Mouse (Mus musculus) embryonic fibroblast, embryonic 13.5 days (primary cell): Measurements from ENCODE around the gene Cbln3. TPM values are rescaled to one million over a fixed set of nuclear protein-coding genes. Genes with fewer than 3 reads are reported as not detected.

Experiments
- H3K27ac ChIP-seq: 2 replicates; pipeline ENCODE4 v1.5.1; 2012; ENCODE audit warnings: low read length, control low read depth, inconsistent platforms; ENCODE audit not compliant: insufficient read depth
- H3K4me1 ChIP-seq: 2 replicates; pipeline ENCODE4 v1.6.1; 2011; ENCODE audit warnings: low read length; ENCODE audit not compliant: control insufficient read depth, insufficient read depth
- H3K4me3 ChIP-seq: 2 replicates; pipeline ENCODE4 v1.5.1; 2011; ENCODE audit warnings: mild to moderate bottlenecking, control low read depth, low read length; ENCODE audit not compliant: insufficient read depth
- CTCF ChIP-seq: IDR thresholded peaks from 2 replicates; pipeline ENCODE4 v1.5.1; 2011; ENCODE audit warnings: mild to moderate bottlenecking, control low read depth, low read length, moderate library complexity, borderline replicate concordance; ENCODE audit not compliant: insufficient read depth
- POLR2A ChIP-seq: IDR thresholded peaks from 2 replicates; pipeline ENCODE4 v1.6.1; 2011; ENCODE audit warnings: low read depth, mild to moderate bottlenecking, control low read depth, low read length, moderate library complexity
- polyA plus RNA-seq: library from polyadenylated mRNA; stranded (reverse); fragments of >200 nt; gene quantifications from 2 replicates; pipeline ENCODE4 v1.2.4, GENCODE M21; 2011; ENCODE audit warnings: low read depth; ENCODE audit not compliant: missing spikeins, insufficient read length

Cbln3 gene
- polyA plus RNA-seq, 1 experiment, result 0.35 TPM

DNA sequence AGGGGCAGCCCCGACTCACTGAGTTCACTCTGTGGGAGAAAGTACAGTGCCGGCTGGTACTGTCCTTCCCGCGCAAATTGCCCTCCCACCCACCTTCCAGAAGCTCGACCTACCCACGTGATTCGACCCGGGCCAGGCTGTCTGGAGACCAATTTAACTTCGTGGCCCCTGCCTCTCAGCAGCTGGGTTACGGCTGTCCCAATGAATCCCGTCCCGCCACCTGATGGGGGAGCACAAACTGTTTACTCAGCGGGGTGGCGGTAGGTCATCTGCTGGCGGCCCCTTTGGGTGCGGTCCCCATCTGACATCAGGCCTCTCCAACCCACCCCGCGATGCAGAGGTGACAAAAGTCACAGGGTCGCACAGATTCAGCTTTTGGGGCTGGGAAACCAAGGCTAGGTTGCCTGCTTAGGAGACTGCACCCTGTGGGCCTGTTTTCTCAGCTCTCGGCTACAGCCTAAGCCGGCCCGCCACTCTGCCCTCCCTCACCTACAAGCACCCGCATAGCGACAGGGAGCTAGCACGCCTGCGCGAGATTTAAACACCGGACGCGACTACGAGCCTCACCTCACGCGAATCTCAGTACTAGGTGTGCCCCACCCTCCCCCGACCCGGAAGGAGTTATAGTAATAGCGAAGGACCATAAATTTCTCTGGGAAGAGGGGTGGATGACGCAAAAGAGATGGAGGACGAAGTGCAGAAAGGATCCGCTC is 15.7 kb upstream of the Cbln3 start, which contains the start of gene Sdr39u1:
Sdr39u1 (minus strand) TSS at position 593 of the 713 bp plus-strand sequence.
- H3K4me3 ChIP-seq, result peak within 1 kb of the TSS; percentile 23
- H3K27ac ChIP-seq, result peak within 1 kb of the TSS; percentile 39
- H3K4me1 ChIP-seq, result no peaks in the 10 kb centered on the region
- TF ChIP-seq POLR2A (peak; percentile 75), CTCF (no peak)

DNA sequence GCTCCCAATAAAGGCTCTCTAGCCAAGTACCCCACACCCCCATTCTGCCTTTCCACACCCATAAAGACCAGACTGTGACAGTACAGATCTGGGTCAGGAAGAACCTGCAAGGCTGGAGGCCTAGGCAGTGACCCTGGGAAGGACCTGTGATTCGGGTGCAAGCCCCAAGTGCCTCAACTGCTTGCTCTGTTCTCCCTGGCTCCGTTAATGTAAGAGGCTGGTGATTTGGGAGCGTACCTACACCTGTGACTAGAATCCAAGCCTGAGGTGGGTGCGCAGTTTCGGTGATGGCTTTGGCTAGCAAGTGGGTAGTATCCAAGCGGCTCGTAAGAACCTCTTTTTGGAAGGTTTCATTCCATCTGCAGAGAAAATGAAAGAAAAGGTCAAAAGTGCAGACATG is 14.8 kb upstream of the Cbln3 start:
- Histone ChIP-seq H3K4me1 (no peaks in the 10 kb centered on the region), H3K27ac (no peak overlapping the region), H3K4me3 (no peak overlapping the region)
- TF ChIP-seq CTCF, result no peak
- 0 out of 2 replicates have a peak, but pooled peaks have one; percentile 30 for TF ChIP-seq POLR2A

DNA sequence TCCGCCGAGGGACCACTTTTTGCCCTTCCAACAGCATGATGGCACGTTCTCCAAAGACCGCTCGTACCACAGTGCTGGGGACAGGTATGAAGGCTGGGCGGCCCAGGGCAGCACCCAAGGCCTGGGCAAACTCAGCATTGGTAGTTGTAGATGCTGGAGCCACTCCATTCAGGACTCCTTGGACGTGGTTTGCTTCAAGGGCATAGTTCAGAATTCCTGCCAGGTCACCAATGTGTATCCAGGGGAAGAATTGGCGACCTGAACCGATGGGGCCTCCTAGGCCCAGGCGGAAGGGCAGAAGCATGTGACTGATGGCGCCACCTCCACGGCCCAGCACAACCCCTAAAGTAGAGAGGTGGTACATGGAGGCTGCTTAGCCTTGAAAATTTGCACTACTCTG is 13.5 kb upstream of the Cbln3 start:
- Histone ChIP-seq H3K4me3 (no peak overlapping the region), H3K4me1 (no peaks in the 10 kb centered on the region), H3K27ac (no peak overlapping the region)
- TF ChIP-seq POLR2A (no peak), CTCF (no peak)

DNA sequence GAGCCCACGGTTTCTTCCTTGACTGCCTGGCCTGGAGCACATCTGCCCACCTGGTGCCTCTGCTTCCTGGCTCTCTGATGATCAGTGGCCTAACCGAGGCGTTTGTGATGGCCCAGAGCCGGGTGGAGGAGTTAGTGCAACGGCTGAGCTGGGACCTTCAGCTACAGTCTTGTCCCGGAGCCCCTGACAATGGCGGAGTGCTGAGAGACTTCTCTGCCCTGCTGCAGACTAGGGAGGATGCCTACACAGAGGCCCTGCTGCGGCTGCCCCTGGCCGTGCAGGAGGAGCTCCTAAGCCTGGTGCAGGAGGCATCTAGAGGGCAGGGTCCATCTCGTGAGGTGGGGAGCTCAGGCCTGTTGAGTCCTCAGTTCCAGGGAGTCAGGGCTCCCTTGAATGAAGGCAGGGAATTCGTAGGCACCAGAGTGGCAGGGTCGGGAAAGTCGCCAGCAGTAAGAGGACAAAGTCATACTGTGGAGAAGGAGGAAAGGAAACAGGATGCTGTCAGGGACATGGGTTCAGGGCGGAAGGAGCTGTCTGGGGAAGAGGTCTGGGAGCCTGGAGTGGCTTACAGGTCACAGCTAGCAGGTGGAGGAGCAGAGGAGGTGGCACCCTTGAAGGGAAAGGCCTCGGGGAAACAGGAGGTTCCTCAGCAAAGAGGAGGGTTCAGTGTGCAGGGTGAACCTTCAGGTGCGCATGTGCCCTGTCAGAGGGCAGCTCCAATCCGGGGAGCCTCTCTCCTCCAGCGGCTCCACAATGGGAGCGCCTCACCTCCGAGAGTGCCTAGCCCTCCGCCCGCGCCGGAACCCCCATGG is 2.6 kb upstream of the Cbln3 start:
- H3K4me1 ChIP-seq, result peaks cover 3% of the 10 kb centered on the region; the same call in 1 of the 2 replicates
- H3K27ac ChIP-seq, result 0 out of 2 replicates have a peak overlapping the region, but pooled peaks have one; percentile 17
- TF ChIP-seq POLR2A (no peak), CTCF (no peak)
- peak overlapping the region; percentile 97; the same call in 1 of the 2 replicates for H3K4me3 ChIP-seq

DNA sequence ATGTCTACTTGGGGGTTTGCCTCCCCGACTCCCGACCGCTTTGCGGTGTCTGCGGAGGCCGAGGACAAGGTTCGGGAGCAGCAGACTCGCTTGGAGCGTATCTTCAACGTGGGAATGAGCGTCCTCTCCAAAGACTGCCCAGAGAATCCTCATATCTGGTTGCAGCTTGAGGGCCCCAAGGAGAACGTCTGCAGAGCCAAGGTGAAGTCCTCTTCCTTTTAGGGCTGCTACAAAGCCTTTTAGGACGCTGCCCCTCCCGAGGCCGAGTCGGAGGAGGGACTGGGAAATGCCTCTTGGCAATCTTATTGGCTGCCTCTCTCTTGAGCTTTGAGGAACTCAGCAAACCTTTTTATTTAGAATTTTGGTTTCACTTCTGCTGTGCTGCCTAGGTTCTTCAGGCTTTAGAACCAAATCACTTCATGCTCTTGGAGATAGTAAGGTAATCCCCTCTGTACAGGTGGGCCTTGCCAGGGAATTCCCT is 1.6 kb upstream of the Cbln3 start:
- TF ChIP-seq POLR2A (peak; percentile 90), CTCF (no peak)

DNA sequence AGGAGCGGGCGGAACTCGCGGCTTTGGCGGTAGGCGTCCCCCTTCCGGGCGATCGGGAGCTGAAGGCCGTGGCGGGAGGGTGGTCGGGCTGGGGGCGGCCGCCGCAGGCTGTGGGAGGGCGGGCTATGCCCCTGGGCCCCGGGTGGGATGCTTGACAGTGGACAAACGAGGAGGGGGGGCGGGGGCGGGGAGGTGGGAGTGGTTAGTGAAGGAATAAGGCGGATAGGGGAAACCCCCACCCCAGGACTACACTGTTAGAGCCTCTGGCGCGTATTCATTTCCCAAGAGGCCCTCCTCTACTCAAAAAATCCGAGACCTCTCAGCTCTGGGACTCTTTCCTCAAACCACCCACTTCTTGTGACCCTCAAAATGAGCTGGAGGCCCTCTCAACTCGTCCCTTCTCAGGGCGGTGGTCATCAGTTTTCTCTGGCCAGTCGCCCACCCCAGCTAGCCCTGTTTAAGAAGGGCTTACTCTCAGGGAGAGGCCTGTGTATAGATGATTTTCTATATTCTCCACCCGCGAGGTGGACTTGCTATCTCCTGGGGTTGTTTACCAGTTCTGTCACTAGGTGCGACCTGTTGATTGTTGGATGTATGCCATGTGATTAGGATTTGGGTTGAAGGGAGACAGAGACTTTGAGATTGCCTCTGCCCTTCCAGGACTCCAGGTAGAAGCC is 1.1 kb upstream of the Cbln3 start:
- Histone ChIP-seq H3K27ac (peak overlapping the region; percentile 77), H3K4me1 (peaks cover 3% of the 10 kb centered on the region; the same call in 1 of the 2 replicates), H3K4me3 (peak overlapping the region; percentile 97)
- no peak for TF ChIP-seq CTCF
- 0 out of 2 replicates have a peak, but pooled peaks have one; percentile 38 for TF ChIP-seq POLR2A

More for the DNA sequence above, 1.6 kb upstream of the Cbln3 start:
- H3K4me3 ChIP-seq, result peak overlapping the region; percentile 97
- peak overlapping the region; percentile 77 for H3K27ac ChIP-seq
- H3K4me1 ChIP-seq, result peaks cover 3% of the 10 kb centered on the region; the same call in 1 of the 2 replicates

DNA sequence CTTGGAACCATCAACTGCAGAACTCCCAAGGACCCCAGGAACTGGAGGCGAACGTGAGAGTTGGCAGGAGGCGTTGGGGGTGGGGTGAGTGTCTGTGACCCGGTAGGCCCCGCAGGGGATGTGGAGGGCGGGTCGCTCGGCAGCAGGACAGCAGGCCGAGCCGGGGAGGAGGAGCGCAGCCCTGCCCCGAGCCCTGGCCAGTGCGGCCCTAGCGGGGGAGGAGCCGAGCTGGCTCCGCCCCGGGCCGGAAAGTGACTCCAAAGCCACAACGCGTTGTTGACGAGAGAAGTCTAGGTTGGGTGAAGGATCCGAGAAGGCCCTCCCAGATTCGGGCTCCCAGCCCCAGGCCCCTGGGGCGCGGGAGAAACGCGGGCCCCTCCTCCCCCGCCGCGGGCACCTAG is 521 bp upstream of the Cbln3 start, which contains the start of gene Khnyn:
Khnyn (plus strand) TSS at position 235 of the 401 bp plus-strand sequence.
- Histone ChIP-seq H3K27ac (peak within 1 kb of the TSS; percentile 77), H3K4me1 (peaks cover 3% of the 10 kb centered on the region; the same call in 1 of the 2 replicates)

DNA sequence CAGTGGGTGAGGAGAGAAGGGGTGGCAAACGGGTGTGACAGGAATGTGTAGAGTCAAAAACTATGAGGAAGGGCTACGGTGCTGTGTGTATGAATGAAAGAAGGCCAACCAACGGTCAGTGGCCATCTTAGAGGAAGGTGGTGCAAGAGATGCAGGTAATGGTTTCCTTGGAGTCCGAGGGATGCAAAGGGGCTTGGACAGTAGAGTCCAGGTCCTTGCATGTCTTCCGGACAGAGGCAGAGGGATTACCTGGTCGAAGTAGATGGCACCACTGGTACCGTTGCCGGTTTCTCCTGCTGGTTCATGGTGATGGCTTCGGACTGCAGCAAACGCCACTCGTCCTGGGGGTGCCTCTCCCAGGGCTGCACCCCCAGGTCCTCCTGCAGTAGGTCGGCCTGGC is 529 bp downstream of the Cbln3 start:
- Histone ChIP-seq H3K27ac (no peak overlapping the region), H3K4me3 (no peak overlapping the region), H3K4me1 (peaks cover 3% of the 10 kb centered on the region; the same call in 1 of the 2 replicates)
- no peak for TF ChIP-seq CTCF
- TF ChIP-seq POLR2A, result no peak

More for the DNA sequence above, 521 bp upstream of the Cbln3 start, which contains the start of gene Khnyn:
- H3K4me3 ChIP-seq, result peak within 1 kb of the TSS; percentile 97
- TF ChIP-seq POLR2A (peak; percentile 55; the same call in 1 of the 2 replicates), CTCF (no peak)

DNA sequence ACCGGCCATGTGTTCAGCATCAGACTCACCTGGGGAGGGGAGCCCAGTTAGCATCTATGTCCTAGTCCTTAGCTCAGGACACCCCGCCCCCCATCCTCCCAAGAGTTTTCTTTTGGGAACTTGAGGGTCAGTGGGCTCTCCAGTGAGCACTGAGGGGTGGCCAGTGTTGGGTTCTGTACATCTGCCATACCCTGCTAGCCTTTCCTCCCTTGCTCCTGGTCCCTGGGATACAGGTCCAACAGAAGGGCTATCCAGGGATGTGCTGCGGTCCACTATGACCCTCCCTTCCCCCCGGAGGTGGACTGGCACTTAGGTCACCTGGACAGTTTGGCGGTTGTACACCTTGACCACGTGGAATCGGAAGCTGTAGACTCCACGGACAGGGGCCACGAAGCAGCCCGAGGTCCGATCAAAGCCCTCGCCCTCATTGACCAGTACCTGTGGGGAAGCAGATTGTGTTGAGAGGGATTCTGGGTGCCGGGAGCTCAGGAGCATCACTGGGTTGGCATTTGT is 987 bp downstream of the Cbln3 start:
- Histone ChIP-seq H3K4me3 (no peak overlapping the region), H3K4me1 (peaks cover 3% of the 10 kb centered on the region; the same call in 1 of the 2 replicates), H3K27ac (no peak overlapping the region)
- TF ChIP-seq POLR2A, result no peak
- TF ChIP-seq CTCF, result no peak
